Mouse (Mus musculus) lung, adult 18-20 months (tissue): ENCODE measurements around the gene Myh7b.

Source experiments
- DNase-seq, 2 experiments: peaks; one replicate each; pipeline ENCODE4 v3.0.0; 2022; ENCODE audit warnings: mixed read lengths in 2 of 2

Myh7b gene

DNA sequence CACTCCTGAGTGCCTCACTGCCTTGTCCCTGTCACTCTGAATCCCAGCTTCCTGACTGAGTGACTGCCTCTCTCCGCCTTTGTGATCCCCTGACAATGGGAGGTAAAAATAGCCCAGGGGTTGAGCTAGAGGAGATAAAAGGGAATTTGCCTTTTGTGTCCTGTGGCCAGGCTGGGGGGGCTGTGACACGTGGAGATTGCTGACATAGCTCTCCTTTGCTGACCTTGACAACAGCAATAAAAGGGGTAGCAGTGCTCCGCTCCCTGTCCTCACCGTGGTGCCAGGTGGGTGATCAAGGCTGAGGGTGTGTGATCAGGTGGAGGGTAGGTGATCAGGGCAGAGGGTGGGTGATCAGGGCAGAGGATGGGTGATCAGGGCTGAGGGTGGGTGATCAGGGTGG, at the start of gene Myh7b:
Gene Myh7b (plus strand): TSS at position 235 of the 400 bp plus-strand sequence.
- no peak for DNase-seq

DNA sequence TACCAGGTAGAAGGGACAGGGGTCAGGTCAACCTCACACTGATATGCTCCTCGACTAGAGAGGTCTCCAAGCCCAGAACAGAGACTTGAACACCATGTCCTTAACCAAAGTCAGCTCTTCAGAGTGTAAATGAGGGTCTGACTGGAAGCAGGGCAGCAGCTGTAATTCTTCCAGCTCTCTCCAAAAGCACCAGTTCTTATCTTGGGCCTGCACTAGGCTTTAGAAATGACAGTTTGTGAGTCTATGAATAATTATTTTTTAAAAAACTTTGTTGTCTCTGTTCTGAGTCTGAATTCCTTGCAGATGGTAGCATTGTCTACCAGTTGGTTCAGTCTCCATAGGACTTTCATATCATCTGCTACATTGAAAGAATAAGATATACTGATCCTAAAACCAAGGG, 48.8 kb upstream of the Myh7b start:
- DNase-seq: no peak

DNA sequence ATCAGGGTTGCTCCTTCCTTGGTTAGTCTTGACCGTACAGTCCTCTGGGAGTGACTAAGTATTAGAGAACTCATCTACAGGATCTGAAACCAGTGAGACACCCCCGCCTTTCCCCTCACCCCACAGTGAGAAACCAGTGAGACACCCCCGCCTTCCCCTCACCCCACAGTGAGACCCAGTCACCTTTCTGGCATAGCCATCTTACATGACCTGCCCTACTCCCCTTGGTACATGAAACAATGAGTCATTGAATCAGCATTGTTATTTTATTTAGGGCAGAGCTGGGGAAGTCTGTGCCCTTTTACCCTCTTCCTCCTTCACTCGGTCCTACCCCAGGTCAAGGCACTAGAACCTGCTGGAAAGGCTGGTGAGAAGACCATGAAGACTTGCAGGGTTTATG, 48.1 kb upstream of the Myh7b start:
- DNase-seq: no peak

DNA sequence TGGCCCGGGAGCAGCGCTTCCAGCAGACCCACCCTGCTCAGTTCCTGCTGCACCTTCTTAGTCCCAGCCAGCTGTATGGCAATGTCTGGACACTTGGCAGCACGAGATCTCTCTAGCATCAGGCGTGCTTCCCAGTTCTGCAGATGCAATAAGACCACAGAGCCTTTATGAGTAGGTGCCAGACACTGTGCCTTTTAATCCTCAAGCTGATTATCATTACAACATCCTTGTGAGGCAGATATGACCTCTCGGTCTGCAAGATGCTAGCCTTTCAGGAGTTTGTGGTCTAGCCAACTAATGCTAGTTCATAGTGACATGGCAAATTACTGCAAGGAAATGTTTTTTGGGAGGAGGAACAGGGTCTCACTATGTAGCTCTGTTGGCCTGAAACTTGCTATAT, 43.3 kb upstream of the Myh7b start:
- DNase-seq: no peak

DNA sequence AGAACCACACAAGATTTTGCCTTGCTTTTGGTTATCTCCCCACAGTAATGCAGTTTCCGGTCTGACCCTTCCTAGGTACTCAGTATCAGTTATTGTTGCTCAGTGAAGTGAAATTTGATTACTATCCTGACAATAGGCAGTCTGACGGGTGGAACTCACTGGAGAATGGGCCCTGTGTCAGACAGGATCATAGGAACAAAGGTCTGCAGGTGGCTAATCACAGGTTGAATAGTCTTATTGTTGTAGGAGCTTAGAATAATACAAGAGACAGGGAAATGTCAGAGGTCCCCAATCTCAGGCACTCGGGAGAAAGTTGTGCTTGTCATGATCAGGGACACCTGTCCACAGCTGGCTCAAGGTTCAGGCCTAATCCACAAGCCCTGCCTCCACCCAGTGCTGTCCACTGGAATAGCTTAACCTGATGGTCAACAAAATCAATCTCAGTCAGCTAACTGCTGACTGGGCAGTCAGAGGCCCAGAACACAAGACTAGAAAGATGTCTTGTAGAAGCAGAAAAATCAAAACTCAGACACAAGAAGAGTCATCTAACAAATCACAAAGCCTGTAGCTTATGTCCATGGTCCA, 41.7 kb upstream of the Myh7b start:
- DNase-seq: no peak

DNA sequence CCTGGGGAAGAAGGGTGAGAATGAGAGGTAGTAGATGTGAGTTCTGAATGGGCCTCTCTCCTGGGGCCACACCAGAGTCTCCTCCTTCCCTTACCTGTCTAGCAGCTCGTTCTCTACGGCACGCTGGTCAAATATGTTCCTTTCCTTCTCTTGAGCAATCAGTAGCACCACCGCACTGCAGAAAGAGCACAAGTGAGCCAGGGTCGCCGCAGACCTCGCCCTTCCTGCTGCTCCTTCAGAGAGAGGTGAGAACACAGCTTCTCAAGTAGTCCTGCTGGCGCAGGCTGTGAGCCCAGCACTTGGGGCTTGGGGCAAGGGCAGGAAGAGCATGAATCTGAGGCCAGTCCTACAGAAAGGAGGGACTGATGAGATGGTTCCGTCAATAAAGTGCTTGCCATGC, 38.0 kb upstream of the Myh7b start:
- DNase-seq: peak; percentile 69 to 77

DNA sequence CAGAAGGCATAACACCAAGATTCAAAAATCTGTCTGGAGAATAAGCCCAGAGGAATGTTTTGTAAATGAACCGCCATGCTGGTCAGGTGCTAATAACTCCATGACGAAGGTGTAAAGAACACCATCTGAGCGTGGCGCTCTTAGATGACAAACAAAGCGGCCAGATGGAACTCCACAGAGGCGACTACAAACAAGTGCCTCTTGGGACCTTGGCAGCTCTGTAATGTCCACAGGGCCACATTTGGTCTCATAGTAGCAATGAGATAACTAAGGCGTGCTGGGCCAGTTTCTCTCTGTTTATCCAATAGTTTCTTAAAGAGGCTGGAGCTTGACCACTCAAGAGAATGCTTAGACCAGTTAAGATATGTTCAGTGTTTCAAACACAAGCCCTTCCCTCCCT, 37.0 kb upstream of the Myh7b start:
- DNase-seq: peak; percentile 39 to 50

DNA sequence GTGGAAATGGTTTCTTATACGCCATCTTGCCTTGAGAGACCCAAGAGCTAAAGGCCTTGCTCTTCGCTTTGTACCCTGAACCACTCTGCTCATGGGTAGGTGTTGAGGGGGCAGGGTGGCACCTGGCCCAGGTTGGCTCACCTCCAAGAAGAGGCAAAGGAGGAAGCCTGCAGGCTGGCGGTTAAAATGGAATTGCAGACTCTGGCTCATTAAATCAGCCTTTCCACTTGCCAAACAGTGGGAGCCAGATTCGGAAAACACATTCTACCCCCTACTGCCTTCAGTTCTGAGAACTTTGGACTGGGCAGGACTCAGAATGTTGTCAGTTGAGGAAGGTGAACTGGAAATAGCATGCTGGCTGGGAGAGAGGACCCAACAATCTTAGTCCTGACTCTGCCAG, 36.3 kb upstream of the Myh7b start:
- DNase-seq: peak; percentile 31 to 48

DNA sequence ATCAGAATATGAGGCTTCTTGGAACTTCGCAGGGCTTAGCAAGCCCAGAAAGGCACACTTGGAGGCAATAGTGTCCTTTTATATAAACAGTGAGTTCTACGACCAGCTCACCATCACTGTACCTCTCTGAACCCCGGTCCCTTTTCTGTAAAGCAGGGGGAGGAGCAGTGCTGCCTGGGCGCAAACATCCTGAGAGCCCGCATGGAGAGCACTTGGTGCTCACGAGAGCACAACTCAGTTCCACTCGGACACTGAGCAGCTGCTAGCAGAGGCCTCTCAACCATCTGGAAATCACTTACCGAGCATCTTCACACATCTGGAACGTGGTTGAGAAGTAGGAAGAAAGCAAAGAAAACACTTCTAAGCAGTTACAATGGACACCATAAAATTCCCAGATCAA, 34.4 kb upstream of the Myh7b start:
- DNase-seq: peak; percentile 38 to 56

DNA sequence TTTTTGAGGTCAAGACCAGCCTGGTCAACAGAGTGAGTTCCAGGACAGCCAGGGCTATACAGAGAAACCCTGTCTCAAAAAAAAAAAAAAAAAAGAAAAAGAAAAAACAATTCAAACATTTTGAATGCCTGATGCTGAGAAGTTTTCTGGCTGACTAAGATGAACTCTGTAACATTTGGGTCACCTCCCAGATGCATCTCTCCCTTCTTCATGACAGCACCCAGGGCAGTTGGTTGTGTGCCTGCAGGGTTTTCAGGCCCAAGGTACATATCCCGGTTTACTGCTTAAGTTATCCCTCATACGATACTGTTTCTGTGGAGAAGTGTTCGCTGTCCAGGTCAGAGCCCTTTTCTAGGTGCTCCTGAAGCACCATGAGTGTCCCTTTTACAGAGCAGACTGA, 30.7 kb upstream of the Myh7b start:
- no peak for DNase-seq

DNA sequence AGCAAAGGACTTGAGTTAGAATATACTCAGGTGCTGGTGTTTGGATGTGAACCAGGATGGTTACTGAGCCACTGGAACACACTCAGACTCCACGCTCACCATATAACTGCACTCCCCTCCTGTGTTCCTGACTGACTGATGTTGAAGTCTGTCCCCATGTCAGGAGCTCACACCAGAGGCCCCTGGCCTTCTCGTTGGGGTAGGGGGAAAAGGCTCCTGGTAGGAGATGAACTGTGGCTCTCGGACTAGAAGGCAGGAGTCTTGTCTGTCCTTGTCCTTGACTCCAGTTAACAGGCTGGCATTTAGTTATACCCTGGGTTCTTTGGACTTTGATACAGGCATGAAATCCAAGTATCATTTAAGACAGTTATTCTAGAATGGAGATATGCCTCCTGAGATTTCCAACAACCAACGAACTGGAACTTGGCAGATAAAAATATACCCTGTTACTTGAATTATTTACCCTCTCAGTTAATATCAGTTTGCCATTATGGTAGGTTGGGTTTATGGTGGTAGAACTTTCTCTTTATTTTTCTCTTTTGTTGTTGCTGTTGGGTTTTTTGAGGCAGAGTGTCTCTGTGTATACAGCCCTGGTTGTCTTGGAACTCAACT, 28.5 kb upstream of the Myh7b start:
- DNase-seq: no peak

DNA sequence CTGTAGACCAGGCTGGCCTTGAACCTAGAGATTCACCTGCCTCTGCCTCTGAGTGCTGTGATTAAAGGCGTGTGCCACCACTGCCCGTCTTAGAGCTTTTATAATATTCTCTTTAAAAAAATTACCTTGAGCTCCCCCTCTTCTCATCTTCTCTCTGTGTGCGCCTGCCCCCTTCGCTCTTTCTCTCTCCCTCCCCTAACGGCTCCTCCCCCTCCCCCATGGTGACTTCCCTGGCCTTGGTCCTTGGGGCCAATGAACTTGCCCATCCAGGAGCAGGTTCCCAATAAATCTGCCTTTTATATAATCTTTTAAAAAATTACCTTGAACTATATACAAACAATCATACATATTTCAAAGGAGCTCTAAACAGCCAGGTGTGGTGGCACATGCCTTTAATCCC, 28.0 kb upstream of the Myh7b start:
- DNase-seq: no peak

DNA sequence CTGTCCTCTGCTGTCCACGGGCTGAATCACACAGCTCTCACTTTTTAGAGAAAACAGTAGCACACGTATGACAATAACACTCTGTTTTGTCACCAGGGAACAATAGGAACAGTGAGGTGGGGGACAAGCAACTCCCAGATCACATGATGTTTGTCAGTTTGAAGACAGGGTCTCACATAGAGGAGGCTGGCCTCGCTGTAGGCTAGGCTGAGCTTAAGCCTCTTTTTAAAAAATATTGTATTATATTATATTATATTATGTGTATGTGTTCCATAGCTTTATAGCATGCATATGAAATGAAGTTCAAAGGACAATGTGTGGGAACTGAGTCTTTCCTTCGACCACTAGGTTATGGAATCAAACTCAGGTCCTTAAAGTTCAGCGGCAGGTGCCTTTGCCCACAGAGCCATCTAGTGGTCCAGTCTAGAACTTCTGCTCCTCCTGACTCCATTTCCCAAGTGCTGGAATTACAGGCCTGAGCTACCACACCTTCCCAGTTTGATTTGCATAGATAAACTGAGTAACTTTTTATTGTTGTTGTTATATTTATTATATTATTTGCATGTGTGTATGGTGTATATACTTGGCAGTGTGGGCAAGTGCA, 27.0 kb upstream of the Myh7b start:
- peak; percentile 61 to 74 for DNase-seq

DNA sequence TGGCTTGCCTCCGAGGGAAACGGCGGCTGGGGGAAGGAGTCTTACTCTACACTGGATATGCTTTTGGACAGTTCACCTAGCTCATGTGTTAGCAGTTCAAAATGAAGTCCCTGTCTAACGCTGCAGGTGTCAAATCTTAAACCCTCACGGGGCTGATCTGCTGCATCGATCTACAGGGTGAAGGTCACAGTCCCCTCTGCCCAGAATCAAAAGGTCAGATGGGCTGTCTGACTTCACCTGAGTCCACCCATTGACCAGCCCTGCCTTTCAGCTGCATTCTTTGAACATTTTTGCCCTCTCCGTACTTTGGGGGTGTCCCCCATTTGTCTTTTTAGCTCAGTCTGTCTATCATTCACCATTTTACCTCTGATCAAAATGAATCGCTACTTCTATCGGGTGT, 25.9 kb upstream of the Myh7b start:
- no peak for DNase-seq

DNA sequence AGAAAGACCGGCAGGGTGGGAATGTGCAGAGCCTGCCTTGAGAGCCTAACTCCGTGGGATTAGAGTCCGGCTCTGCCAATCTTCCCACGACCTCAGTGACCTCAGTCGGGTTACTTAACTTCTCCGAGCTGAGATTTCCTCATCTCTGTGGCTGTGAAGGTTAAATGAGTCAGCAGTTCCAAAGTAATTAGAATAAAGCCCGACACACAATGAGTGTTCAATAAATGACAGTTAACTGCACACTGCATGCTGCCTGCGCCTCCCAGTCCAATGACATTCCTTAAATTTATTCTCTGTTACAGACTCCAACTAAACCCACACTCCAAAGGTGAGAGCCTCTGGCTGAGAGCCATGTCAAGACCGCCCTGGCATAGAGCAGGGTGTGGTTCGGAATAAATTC, 25.5 kb upstream of the Myh7b start:
- DNase-seq: peak; percentile 54 to 69

DNA sequence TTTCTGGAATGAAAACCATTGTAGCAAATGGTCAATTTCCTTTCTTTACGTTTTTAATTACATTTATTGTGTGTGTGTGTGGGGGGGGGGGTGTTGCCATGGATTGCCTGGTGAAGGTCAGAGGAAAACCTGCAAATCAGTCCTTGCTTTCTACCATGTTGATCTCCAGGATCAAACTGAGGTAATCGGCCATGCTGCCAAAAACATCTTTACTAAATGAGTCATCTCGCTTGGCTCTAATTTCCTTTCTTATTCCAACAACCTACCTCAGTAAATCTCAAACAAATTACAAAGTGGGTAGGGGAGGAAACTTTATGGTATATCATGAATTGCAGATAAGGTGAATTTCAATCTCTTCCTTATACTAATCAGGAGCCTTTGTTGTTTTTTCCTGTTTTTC, 22.9 kb upstream of the Myh7b start:
- no peak for DNase-seq

DNA sequence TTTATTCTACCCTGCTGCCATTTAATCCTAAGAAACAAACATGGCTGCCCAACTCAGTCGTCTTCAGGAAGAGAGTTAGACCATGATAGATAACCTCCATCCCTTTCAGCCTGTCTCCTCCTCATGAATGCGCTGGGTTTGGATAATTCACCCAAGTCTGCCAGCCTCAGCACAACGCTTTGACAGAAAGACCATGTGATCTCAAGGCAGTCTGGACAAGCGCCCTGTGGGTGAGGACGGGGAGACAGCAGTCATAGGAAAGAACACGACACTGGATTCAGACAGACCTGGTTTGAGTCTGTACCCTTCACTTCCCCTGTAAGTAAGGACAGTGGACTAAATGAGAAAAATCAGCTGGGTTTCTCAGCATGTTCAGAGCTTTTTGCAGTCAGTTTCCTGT, 21.5 kb upstream of the Myh7b start:
- DNase-seq: no peak

DNA sequence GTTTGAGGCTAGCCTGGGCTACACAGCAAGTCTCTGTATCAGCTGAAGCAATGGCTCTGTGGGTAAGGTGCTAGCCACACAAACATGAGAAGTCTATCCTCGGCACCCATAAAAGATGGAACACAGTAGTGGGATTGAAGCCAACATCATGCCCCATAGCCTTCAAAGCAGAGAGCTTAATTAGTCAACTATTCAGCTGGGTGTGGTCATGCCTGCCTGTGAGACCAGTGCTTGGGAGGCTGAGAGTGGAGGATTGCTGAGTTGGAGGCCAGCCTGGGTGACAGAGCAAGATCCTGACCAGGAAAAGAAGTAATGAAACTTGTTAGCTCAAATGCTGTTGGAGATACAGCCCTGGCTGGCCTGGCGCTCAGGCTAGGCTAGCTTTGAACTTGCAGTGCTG, 20.1 kb upstream of the Myh7b start:
- DNase-seq: no peak

DNA sequence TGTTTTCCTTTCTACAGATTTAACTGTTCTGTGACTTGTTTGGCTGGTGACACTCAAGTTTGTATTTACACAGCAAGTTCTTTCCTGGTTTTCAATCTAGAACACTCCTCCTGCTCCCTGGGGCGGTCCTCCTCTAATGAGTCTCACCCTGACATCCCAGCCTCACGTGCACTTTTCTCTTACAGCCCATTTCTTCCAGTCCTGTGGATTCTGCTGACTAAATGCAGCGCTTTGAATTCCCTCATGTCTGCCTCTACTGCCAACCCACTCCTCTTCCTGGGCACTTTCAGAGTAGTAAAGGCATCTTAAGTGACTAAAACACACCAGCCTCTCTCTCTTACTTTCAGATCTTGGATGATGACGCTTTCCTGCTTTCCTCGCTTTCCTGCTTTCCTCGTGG, 19.3 kb upstream of the Myh7b start:
- peak; percentile 36 to 46 for DNase-seq

DNA sequence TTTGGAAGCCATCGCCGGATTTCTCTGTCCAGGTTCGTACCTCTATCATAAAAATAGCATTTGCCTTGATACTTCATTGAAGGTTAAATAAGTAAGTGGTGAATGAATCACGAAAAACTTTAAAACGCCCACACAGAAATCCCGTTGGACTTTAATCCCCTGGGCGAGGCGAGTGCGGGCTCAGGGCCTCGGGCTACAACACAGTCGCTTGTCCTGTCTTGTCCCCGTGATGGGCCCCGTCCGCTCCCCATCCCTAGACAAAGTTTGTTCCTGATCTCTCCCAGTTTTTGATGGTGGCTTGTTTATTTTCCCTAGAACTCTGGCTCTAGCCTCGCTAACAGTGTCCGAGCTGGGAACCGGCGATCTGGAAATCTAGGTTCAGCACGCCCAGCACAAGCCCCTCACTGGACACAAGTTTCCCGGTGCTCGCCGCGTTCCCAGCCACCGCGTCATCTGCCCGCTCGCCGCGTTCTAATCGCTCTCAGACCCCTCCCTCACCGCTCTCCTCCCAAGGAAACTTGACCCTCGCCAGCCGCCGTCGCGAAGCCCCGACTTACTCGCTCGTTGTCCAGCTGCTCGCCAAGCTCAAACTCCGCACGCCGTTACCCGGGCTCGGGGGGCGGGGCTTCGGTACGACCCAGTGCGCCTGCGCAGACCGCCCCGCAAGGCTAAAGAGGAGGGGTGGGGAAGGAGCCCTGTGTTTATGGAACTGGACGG, 18.7 kb upstream of the Myh7b start, which contains the start of gene Gss:
Gene Gss (minus strand): TSS at position 674 of the 717 bp plus-strand sequence.
- DNase-seq: peak; percentile 98 to 99

DNA sequence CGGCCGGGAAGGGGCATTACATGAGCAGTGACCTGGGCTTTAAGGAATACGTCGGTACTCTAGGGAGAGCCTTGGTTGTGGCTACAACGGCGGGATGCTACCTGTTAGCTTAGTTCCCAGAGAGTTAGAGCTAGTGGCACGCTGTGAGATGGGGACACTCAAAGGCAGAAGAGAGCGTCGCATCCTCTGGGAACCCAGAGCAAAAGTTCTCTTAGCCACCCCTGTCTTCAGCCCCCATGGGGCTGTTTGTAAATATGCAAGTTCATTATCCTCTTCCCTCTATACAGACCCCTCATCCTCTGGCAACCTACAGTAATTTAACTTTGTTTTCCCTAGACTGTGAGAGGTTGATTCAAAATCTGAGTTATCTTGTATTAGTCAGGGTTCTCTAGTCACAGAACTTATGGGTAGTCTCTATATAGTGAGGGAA, 18.1 kb upstream of the Myh7b start:
- no peak for DNase-seq

DNA sequence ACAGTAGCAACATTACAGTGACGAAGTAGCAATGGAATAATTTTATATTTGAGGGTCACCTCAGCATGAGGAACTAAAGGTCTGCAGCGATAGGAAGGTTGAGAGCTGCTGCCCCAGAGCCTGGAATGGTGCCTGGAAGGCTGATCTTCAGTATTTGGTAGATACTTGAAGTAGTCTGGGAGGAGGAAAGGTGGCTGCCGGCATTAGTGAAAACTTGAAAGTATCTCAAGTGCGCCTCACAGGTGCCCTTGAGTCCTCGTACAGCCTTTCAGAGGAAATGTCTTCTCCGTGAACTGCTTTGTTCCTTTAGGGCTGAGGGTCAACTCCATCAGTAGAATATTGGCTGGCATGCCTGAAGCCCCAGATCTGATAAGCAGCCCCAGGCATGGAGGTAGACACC, 15.5 kb upstream of the Myh7b start:
- peak; percentile 50 to 63 for DNase-seq

DNA sequence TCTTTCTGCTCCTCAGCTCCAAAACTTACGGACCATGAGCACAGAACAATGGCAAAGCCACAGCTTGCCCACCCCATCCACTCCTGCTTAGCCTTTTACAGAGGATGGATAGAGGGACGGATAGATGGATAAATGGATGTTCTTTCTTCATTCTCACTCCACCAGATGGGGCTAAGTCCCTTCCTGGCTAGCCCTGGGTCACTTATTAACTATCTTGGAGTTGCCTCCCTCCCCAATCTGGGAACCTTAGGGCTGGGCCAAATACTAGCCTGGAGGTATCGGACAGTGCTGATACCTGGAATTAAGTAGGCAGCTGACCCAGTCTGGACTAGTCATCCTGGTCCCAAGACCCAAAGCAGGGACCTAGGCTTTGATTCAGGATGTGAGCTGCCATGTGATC, 7.3 kb upstream of the Myh7b start:
- DNase-seq: no peak
